ENCODE assay signal across 8 mouse cellular contexts in genomic region chr11:95251295-95251694, GRCm38 (mm10). TPM values are rescaled to one million over a fixed set of nuclear protein-coding genes. Genes with fewer than 3 reads are reported as not detected.
A peak's percentile ranks its signal among the peaks of the same experiment; 100 is the strongest.
DNase-seq lines count a peak whose midpoint lies in the region; ATAC-seq lines count a peak whose summit lies in the region.

No protein-coding gene starts in this region.

- H3K4me2 ChIP-seq in midbrain, embryonic 11.5 days, result no peak overlapping the region
- H3K4me2 ChIP-seq in midbrain, embryonic 16.5 days (ENCODE audit: low read length), result no peak overlapping the region
- no peak overlapping the region for H3K4me2 ChIP-seq in liver, embryonic 11.5 days
- no peak overlapping the region for H3K4me2 ChIP-seq in neural tube, embryonic 11.5 days (ENCODE audit: low read depth)

- H3K4me1 ChIP-seq in midbrain, embryonic 11.5 days (ENCODE audit: control insufficient read depth, insufficient read depth, low read length), result no peaks in the 10 kb centered on the region
- no peaks in the 10 kb centered on the region for H3K4me1 ChIP-seq in midbrain, embryonic 16.5 days (ENCODE audit: control insufficient read depth, insufficient read depth, low read length)
- H3K4me1 ChIP-seq in liver, embryonic 11.5 days (replicated peaks; ENCODE audit: control insufficient read depth, insufficient read depth, low read length), result peaks cover 6% of the 10 kb centered on the region; the same call in 1 of the 2 replicates
- no peaks in the 10 kb centered on the region for H3K4me1 ChIP-seq in neural tube, embryonic 11.5 days (ENCODE audit: control insufficient read depth, insufficient read depth, low read length)

- no peak for ATAC-seq in midbrain, embryonic 11.5 days (ENCODE audit: low FRiP score)
- no peak for ATAC-seq in midbrain, embryonic 16.5 days
- ATAC-seq in liver, embryonic 11.5 days (replicated peaks; ENCODE audit: low FRiP score), result no peak
- no peak for ATAC-seq in neural tube, embryonic 11.5 days (ENCODE audit: insufficient read depth, low FRiP score, low TSS enrichment)

- WGBS in midbrain, embryonic 11.5 days, result 5% methylated on average over 11 of the region's 11 CpGs
- WGBS in midbrain, embryonic 16.5 days, result 3% methylated on average over 11 of the region's 11 CpGs
- 4% methylated on average over 11 of the region's 11 CpGs for WGBS in liver, embryonic 11.5 days
- 5% methylated on average over 11 of the region's 11 CpGs for WGBS in neural tube, embryonic 11.5 days

- H3K27me3 ChIP-seq in midbrain, embryonic 11.5 days (ENCODE audit: control insufficient read depth, insufficient read depth, low read length), result no peaks in the 10 kb centered on the region
- no peaks in the 10 kb centered on the region for H3K27me3 ChIP-seq in midbrain, embryonic 16.5 days (ENCODE audit: control insufficient read depth, insufficient read depth, low read depth, low read length)
- 0 out of 2 replicates have a peak, but pooled peaks cover 3% of the 10 kb centered on the region for H3K27me3 ChIP-seq in liver, embryonic 11.5 days (replicated peaks; ENCODE audit: control insufficient read depth, insufficient read depth, low read length)
- no peaks in the 10 kb centered on the region for H3K27me3 ChIP-seq in neural tube, embryonic 11.5 days (ENCODE audit: control insufficient read depth, insufficient read depth, low read length)

- no peak overlapping the region for H3K9ac ChIP-seq in midbrain, embryonic 11.5 days (ENCODE audit: low read length)
- H3K9ac ChIP-seq in midbrain, embryonic 16.5 days (ENCODE audit: low read depth, low read length), result no peak overlapping the region
- no peak overlapping the region for H3K9ac ChIP-seq in liver, embryonic 11.5 days (ENCODE audit: low read depth, low read length)
- no peak overlapping the region for H3K9ac ChIP-seq in neural tube, embryonic 11.5 days (ENCODE audit: low read length)

- no peaks in the 10 kb centered on the region for H3K36me3 ChIP-seq in midbrain, embryonic 11.5 days (ENCODE audit: control insufficient read depth, insufficient read depth, low read length)
- no peaks in the 10 kb centered on the region for H3K36me3 ChIP-seq in midbrain, embryonic 16.5 days (ENCODE audit: control insufficient read depth, insufficient read depth, low read length)
- H3K36me3 ChIP-seq in liver, embryonic 11.5 days (ENCODE audit: control insufficient read depth, insufficient read depth, low read length), result no peaks in the 10 kb centered on the region
- H3K36me3 ChIP-seq in neural tube, embryonic 11.5 days (ENCODE audit: control insufficient read depth, insufficient read depth, low read length), result no peaks in the 10 kb centered on the region

- no peak overlapping the region for H3K27ac ChIP-seq in midbrain, embryonic 11.5 days (ENCODE audit: low read depth, low read length)
- no peak overlapping the region for H3K27ac ChIP-seq in midbrain, embryonic 16.5 days (ENCODE audit: low read length)
- H3K27ac ChIP-seq in liver, embryonic 11.5 days (ENCODE audit: low read depth, low read length), result no peak overlapping the region
- H3K27ac ChIP-seq in neural tube, embryonic 11.5 days (ENCODE audit: low read depth, low read length), result no peak overlapping the region

- peak; percentile 97 for DNase-seq in midbrain, embryonic 11.5 days (ENCODE audit: low spot score, missing footprints)
- peak; percentile 48 for DNase-seq in c-Kit-positive CD71-positive TER-119-positive erythroid progenitor cells, embryonic 14.5 days (ENCODE audit: low spot score)
- DNase-seq in frontal cortex, postnatal 25 days (ENCODE audit: low spot score in 2 of 2), result peak; percentile 46 to 71
- peak; percentile 41 to 78 for DNase-seq in kidney, adult 8-10 months
- peak; percentile 76 for DNase-seq in liver, embryonic 11.5 days (ENCODE audit: low spot score)
- peak; percentile 86 for DNase-seq in neural tube, embryonic 11.5 days (ENCODE audit: low spot score)
- peak; percentile 32 to 42 for DNase-seq in thymus, adult 18-20 months

- H3K4me3 ChIP-seq in midbrain, embryonic 11.5 days (ENCODE audit: low read depth, low read length), result no peak overlapping the region
- H3K4me3 ChIP-seq in midbrain, embryonic 16.5 days (ENCODE audit: low read depth, low read length), result no peak overlapping the region
- no peak overlapping the region for H3K4me3 ChIP-seq in liver, embryonic 11.5 days (ENCODE audit: low read depth, low read length)
- no peak overlapping the region for H3K4me3 ChIP-seq in neural tube, embryonic 11.5 days (ENCODE audit: low read depth, low read length)

- no peaks in the 10 kb centered on the region for H3K9me3 ChIP-seq in midbrain, embryonic 11.5 days (ENCODE audit: control insufficient read depth, low read length)
- no peaks in the 10 kb centered on the region for H3K9me3 ChIP-seq in midbrain, embryonic 16.5 days (replicated peaks; ENCODE audit: control insufficient read depth, low read length, poor library complexity, severe bottlenecking)
- H3K9me3 ChIP-seq in liver, embryonic 11.5 days (ENCODE audit: control insufficient read depth, low read length), result no peaks in the 10 kb centered on the region
- no peaks in the 10 kb centered on the region for H3K9me3 ChIP-seq in neural tube, embryonic 11.5 days (ENCODE audit: control insufficient read depth, low read length)

RNA-seq across cellular contexts. Expression of gene Tac4, which starts 10.0 kb away (rescaled TPM):
- polyA plus RNA-seq in midbrain, embryonic 11.5 days (2014; fragmentation: Nextera tagmentation; extraction: Ambion mirVana), result not detected in 2 replicates
- polyA plus RNA-seq in midbrain, embryonic 16.5 days (2015; fragmentation: Nextera tagmentation; extraction: Ambion mirVana), result not detected in 2 replicates
- not detected in 2 replicates for polyA plus RNA-seq in liver, embryonic 11.5 days (2014; fragmentation: Nextera tagmentation; extraction: Ambion mirVana)
- polyA plus RNA-seq in neural tube, embryonic 11.5 days (2014; fragmentation: Nextera tagmentation; extraction: Ambion mirVana), result 0.24 and 0.32 TPM in 2 replicates

RNA-seq across cellular contexts. Expression of gene Kat7, which starts 58.8 kb away (rescaled TPM):
- polyA plus RNA-seq in midbrain, embryonic 11.5 days (2014; fragmentation: Nextera tagmentation; extraction: Ambion mirVana), result 75.8 and 80.9 TPM in 2 replicates
- polyA plus RNA-seq in midbrain, embryonic 16.5 days (2015; fragmentation: Nextera tagmentation; extraction: Ambion mirVana), result 65.8 and 69.1 TPM in 2 replicates
- 65.4 and 72.5 TPM in 2 replicates for polyA plus RNA-seq in liver, embryonic 11.5 days (2014; fragmentation: Nextera tagmentation; extraction: Ambion mirVana)
- 86.8 and 87.9 TPM in 2 replicates for polyA plus RNA-seq in neural tube, embryonic 11.5 days (2014; fragmentation: Nextera tagmentation; extraction: Ambion mirVana)

Comparison
In these comparisons a context has a peak if more than half of its experiments do, and no peak if none do; other contexts are left out.
1. DNase-seq: peak in every context shown above with its lines; median percentile 97 in midbrain, embryonic 11.5 days; 86 in neural tube, embryonic 11.5 days; 76 in liver, embryonic 11.5 days; 60 in kidney, adult 8-10 months; 58 in frontal cortex, postnatal 25 days; 48 in c-Kit-positive CD71-positive TER-119-positive erythroid progenitor cells, embryonic 14.5 days; 37 in thymus, adult 18-20 months.